Mouse (Mus musculus) small intestine, adult 2 months (tissue): ENCODE data around the gene Prx. TPM values are rescaled to one million over a fixed set of nuclear protein-coding genes. Genes with fewer than 3 reads are reported as not detected.

Source experiments
- H3K27ac ChIP-seq: fragments of 200-500 bp; 2 replicates; pipeline ENCODE4 v1.5.1; 2012; ENCODE audit warnings: low read depth, low read length, control low read depth, inconsistent platforms; ENCODE audit not compliant: insufficient read depth
- H3K27me3 ChIP-seq: fragments of 200-500 bp; 2 replicates; pipeline ENCODE4 v1.6.1; 2012; ENCODE audit warnings: mild to moderate bottlenecking, moderate library complexity, low read length, inconsistent platforms; ENCODE audit not compliant: control insufficient read depth, insufficient read depth
- H3K36me3 ChIP-seq: fragments of 200-500 bp; 2 replicates; pipeline ENCODE4 v1.6.1; 2012; ENCODE audit warnings: mild to moderate bottlenecking, low read length, control low read depth, inconsistent platforms; ENCODE audit not compliant: control insufficient read depth, insufficient read depth
- H3K4me1 ChIP-seq: fragments of 200-500 bp; 2 replicates; pipeline ENCODE4 v1.6.1; 2012; ENCODE audit warnings: low read length, inconsistent platforms, mixed read lengths; ENCODE audit not compliant: control insufficient read depth, insufficient read depth, insufficient read length
- H3K4me3 ChIP-seq: fragments of 200-500 bp; 2 replicates; pipeline ENCODE4 v1.5.1; 2012; ENCODE audit warnings: low read depth, mild to moderate bottlenecking, control low read depth, inconsistent platforms, low read length, moderate library complexity
- CTCF ChIP-seq: fragments of 200-500 bp; IDR thresholded peaks from 2 replicates; pipeline ENCODE4 v1.5.1; 2012; ENCODE audit warnings: low read depth, mild to moderate bottlenecking, control low read depth, inconsistent platforms, low read length, moderate library complexity, mixed read lengths; ENCODE audit not compliant: insufficient replicate concordance, insufficient read length; ENCODE audit errors: extremely low read depth
- POLR2A ChIP-seq: fragments of 200-500 bp; IDR thresholded peaks from 2 replicates; pipeline ENCODE4 v1.6.1; 2012; ENCODE audit warnings: low read depth, mild to moderate bottlenecking, control low read depth, inconsistent platforms, low read length, moderate library complexity
- WGBS: fragments of 180-500 bp; shearing (Covaris S2); methylation state at CpG from one replicate; pipeline ENCODE4 v1.1.7; 2018; 5-methylcytosine and 5-hydroxymethylcytosine counted together
- polyA plus RNA-seq: library from polyadenylated mRNA; depleted of rRNA; stranded (reverse); fragments of >200 nt; gene quantifications from 2 replicates; pipeline ENCODE4 v1.2.3, GENCODE M21; 2012; rRNA removed

The Prx gene
- polyA plus RNA-seq = 0.37 and 0.68 TPM in 2 replicates

DNA sequence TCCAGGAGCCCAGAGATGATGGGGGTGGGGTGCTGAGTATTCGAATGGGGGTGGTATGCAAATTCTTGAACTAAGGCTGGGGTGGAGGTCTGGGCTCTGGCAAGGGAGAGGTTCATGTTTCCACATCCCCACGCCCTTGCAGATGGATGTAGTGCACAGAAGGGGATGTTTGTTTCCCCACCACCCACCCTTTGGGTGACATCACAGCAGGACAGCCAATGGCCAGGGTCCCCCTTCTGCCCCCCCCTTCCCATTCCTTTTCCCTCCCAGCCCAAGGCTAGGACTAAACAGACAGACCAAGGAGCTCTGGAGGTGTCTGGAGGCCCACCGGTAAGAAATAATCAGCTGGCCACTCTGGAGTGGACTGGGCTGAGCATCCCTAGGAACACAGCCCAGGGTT is at the start of gene Prx:
Prx (plus strand) TSS at position 289 of the 400 bp plus-strand sequence.
- no peaks in the 10 kb centered on the region for H3K27me3 ChIP-seq
- 69% methylated on average over 3 of the region's 3 CpGs for WGBS
- H3K27ac ChIP-seq = no peak within 1 kb of the TSS
- H3K4me1 ChIP-seq = peaks cover 5% of the 10 kb centered on the region; the same call in 1 of the 2 replicates
- no peak for TF ChIP-seq CTCF
- no peak for TF ChIP-seq POLR2A
- no peaks in the 10 kb centered on the region for H3K36me3 ChIP-seq
- H3K4me3 ChIP-seq = no peak within 1 kb of the TSS

GRCm38 (mm10) chr7:27451359-27451758 is 47.8 kb upstream of the Prx start:
- no peak overlapping the region for H3K4me3 ChIP-seq
- H3K36me3 ChIP-seq = no peaks in the 10 kb centered on the region
- H3K27me3 ChIP-seq = peaks cover 2% of the 10 kb centered on the region
- no peak overlapping the region for H3K27ac ChIP-seq
- no peak for TF ChIP-seq POLR2A
- TF ChIP-seq CTCF = no peak
- WGBS = 85% methylated on average over 2 of the region's 2 CpGs
- H3K4me1 ChIP-seq = peaks cover 18% of the 10 kb centered on the region

DNA sequence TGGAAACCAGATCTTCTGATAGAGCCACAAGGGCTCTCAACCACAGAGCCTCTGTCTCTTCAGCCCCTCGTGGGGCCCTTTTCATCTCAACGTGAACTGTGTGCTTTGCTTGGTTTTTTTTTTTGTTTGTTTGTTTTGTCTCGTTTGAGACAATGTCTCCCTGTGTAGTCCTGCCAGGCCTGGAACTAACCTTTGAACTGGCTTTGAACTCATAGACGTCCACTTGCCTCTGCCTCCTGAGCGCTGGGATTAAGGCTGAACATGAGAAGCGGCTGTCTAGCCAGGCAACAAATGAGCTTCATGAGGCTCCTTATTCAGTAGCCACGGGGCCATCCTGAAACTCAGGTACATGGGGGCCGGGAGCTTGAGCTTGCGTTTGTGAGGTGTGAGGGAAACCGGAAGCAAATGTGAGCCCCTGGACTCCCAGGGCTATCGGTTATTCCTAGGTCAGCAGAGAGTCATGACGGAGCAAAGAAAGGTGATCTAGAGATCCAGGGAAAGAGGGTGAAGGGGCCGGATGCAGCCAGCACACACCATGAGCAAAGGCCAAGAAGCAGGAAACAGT is 46.8 kb upstream of the Prx start:
- Histone ChIP-seq H3K4me1 (peaks cover 11% of the 10 kb centered on the region; the same call in 1 of the 2 replicates), H3K27ac (no peak overlapping the region), H3K4me3 (no peak overlapping the region), H3K36me3 (no peaks in the 10 kb centered on the region), H3K27me3 (no peaks in the 10 kb centered on the region)
- TF ChIP-seq CTCF (no peak), POLR2A (no peak)
- WGBS = 47% methylated on average over 13 of the region's 13 CpGs

DNA sequence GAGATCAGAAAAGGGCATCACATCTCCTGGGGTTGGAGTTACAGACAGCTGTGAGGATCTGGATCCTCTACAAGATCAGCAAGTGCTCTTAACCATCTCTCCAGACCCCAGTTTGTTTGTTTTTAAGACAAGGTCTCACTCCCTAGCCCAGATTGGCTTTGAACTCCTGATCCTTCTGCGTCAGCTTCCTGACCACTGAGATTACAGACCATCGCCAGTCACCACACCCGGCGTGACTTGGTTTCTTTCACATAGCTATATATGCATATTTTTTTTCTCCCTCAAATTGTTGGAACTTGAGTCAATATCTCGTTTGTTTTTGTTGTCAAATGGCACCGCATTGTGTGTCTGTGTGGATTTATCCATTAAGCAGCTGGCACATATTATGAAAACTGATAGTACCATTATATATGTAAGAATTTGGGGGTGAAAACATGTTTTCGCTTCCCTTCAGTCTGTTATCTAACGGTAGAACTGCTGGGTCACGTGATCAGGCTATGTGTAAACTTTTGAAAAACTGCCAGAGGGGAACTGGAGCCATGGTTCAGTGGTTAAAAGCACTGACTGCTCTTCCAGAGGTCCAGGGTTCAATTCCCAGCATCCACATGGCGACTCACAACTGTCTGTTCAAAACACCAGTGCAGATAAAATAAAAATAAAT is 44.5 kb upstream of the Prx start:
- H3K4me1 ChIP-seq = no peaks in the 10 kb centered on the region; the same call in 1 of the 2 replicates
- 61% methylated on average over 10 of the region's 10 CpGs for WGBS
- H3K4me3 ChIP-seq = no peak overlapping the region
- no peaks in the 10 kb centered on the region for H3K36me3 ChIP-seq
- TF ChIP-seq CTCF (no peak), POLR2A (no peak)
- H3K27ac ChIP-seq = no peak overlapping the region
- no peaks in the 10 kb centered on the region for H3K27me3 ChIP-seq

DNA sequence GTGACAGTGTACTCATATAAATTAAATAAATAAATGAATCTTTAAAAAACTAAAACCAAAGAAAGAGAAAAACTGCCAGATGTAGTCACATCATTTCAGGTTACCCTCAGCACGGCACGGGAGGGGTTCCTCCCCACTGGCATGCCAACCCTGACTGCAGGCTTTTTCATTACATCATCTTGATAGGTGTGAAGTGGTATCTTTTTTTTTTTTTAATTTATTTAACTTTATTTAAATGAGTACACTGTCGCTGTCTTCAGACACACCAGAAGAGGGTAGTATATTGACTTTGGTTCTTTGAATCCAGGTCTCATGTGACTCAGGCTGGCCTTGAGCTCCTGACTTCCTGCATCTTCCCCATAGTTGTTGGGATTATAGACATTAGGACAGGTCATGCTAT is 43.9 kb upstream of the Prx start:
- no peak for TF ChIP-seq POLR2A
- TF ChIP-seq CTCF = no peak
- WGBS = 95% methylated on average over 3 of the region's 3 CpGs
- no peak overlapping the region for H3K27ac ChIP-seq
- no peaks in the 10 kb centered on the region; the same call in 1 of the 2 replicates for H3K4me1 ChIP-seq
- no peak overlapping the region for H3K4me3 ChIP-seq
- no peaks in the 10 kb centered on the region for H3K27me3 ChIP-seq
- H3K36me3 ChIP-seq = no peaks in the 10 kb centered on the region

GRCm38 (mm10) chr7:27458614-27459013 is 40.5 kb upstream of the Prx start:
- 91% methylated on average over 4 of the region's 4 CpGs for WGBS
- Histone ChIP-seq H3K36me3 (no peaks in the 10 kb centered on the region; the same call in 1 of the 2 replicates), H3K4me1 (no peaks in the 10 kb centered on the region), H3K27me3 (no peaks in the 10 kb centered on the region), H3K4me3 (no peak overlapping the region), H3K27ac (no peak overlapping the region)
- TF ChIP-seq POLR2A (no peak), CTCF (no peak)

GRCm38 (mm10) chr7:27459640-27460039 is 39.5 kb upstream of the Prx start:
- TF ChIP-seq CTCF (no peak), POLR2A (no peak)
- no peak overlapping the region for H3K27ac ChIP-seq
- no peaks in the 10 kb centered on the region; the same call in 1 of the 2 replicates for H3K36me3 ChIP-seq
- 86% methylated on average over 5 of the region's 5 CpGs for WGBS
- no peak overlapping the region for H3K4me3 ChIP-seq
- H3K27me3 ChIP-seq = no peaks in the 10 kb centered on the region
- H3K4me1 ChIP-seq = no peaks in the 10 kb centered on the region
